Mouse (Mus musculus): ENCODE measurements around the gene Nfkbie.

Nfkbie gene

GRCm38 (mm10) chr17:45555452-45556106 is at the start of gene Nfkbie:
TSS of gene Nfkbie (plus strand) at chr17:45555703.
- DNase-seq (ENCODE audit: low spot score), result peak; percentile 99

GRCm38 (mm10) chr17:45505941-45506465 is 49.5 kb upstream of the Nfkbie start:
- no peak for DNase-seq (ENCODE audit: low spot score)

- peak; percentile 98 for DNase-seq (ENCODE audit: low spot score)
Observed at GRCm38 (mm10) chr17:45506700-45507189, 48.8 kb upstream of the Nfkbie start, which contains the start of gene Aars2. TSS of gene Aars2 (plus strand) at chr17:45506841.

- DNase-seq (ENCODE audit: low spot score), result no peak
Observed at GRCm38 (mm10) chr17:45510871-45511270, 44.6 kb upstream of the Nfkbie start.

- DNase-seq (ENCODE audit: low spot score), result no peak
Observed at GRCm38 (mm10) chr17:45511757-45512156, 43.7 kb upstream of the Nfkbie start.

- no peak for DNase-seq (ENCODE audit: low spot score)
Observed at GRCm38 (mm10) chr17:45515204-45515726, 40.2 kb upstream of the Nfkbie start.

GRCm38 (mm10) chr17:45515806-45516205 is 39.7 kb upstream of the Nfkbie start:
- DNase-seq (ENCODE audit: low spot score), result no peak

GRCm38 (mm10) chr17:45516488-45516887 is 39.0 kb upstream of the Nfkbie start:
- peak; percentile 90 for DNase-seq (ENCODE audit: low spot score)

GRCm38 (mm10) chr17:45517135-45517534 is 38.4 kb upstream of the Nfkbie start:
- no peak for DNase-seq (ENCODE audit: low spot score)

- DNase-seq (ENCODE audit: low spot score), result no peak
Observed at GRCm38 (mm10) chr17:45517549-45518215, 37.8 kb upstream of the Nfkbie start.

GRCm38 (mm10) chr17:45518766-45519475 is 36.6 kb upstream of the Nfkbie start:
- no peak for DNase-seq (ENCODE audit: low spot score)

- no peak for DNase-seq (ENCODE audit: low spot score)
Observed at GRCm38 (mm10) chr17:45520136-45520535, 35.4 kb upstream of the Nfkbie start.

GRCm38 (mm10) chr17:45523263-45523662 is 32.2 kb upstream of the Nfkbie start, which contains the start of gene Tcte1:
TSS of gene Tcte1 (plus strand) at chr17:45523434.
- DNase-seq (ENCODE audit: low spot score), result no peak

- DNase-seq (ENCODE audit: low spot score), result no peak
Observed at GRCm38 (mm10) chr17:45524961-45525360, 30.5 kb upstream of the Nfkbie start.

GRCm38 (mm10) chr17:45526571-45526970 is 28.9 kb upstream of the Nfkbie start:
- no peak for DNase-seq (ENCODE audit: low spot score)

GRCm38 (mm10) chr17:45530346-45530782 is 25.1 kb upstream of the Nfkbie start:
- no peak for DNase-seq (ENCODE audit: low spot score)

- no peak for DNase-seq (ENCODE audit: low spot score)
Observed at GRCm38 (mm10) chr17:45532896-45533295, 22.6 kb upstream of the Nfkbie start.

GRCm38 (mm10) chr17:45536264-45536663 is 19.2 kb upstream of the Nfkbie start:
- peak; percentile 70 for DNase-seq (ENCODE audit: low spot score)

GRCm38 (mm10) chr17:45538394-45538793 is 17.1 kb upstream of the Nfkbie start:
- no peak for DNase-seq (ENCODE audit: low spot score)

- DNase-seq (ENCODE audit: low spot score), result no peak
Observed at GRCm38 (mm10) chr17:45539664-45540063, 15.8 kb upstream of the Nfkbie start.

- no peak for DNase-seq (ENCODE audit: low spot score)
Observed at GRCm38 (mm10) chr17:45542129-45542528, 13.4 kb upstream of the Nfkbie start.

GRCm38 (mm10) chr17:45542705-45543104 is 12.8 kb upstream of the Nfkbie start:
- no peak for DNase-seq (ENCODE audit: low spot score)
